Mouse (Mus musculus) megakaryocyte, embryonic 14.5 days (primary cell): ENCODE measurements around the gene Gabrb1.

Experiments
- FLI1 ChIP-seq: IDR thresholded peaks from 2 replicates; pipeline ENCODE4 v1.6.1; 2012; ENCODE audit warnings: low read length, inconsistent platforms, mixed read lengths
- GATA1 ChIP-seq: IDR thresholded peaks from 3 replicates; pipeline ENCODE4 v1.6.1; 2012; ENCODE audit warnings: mixed read lengths, low read length, inconsistent platforms, borderline replicate concordance

GRCm38 (mm10) chr5:72094582-72094981 lies 436.7 kb downstream of the Gabrb1 start:
- TF ChIP-seq GATA1 (no peak), FLI1 (no peak)
